Mouse (Mus musculus) CH12.LX (cell line): ENCODE results near the gene Itpr3. TPM values are rescaled to one million over a fixed set of nuclear protein-coding genes. Genes with fewer than 3 reads are reported as not detected.

ENCODE experiments used
- DNase-seq: peaks from one replicate; pipeline ENCODE4 v3.0.0-alpha.2; 2013; ENCODE audit errors: extremely low read depth
- H3K27ac ChIP-seq: 2 replicates; pipeline ENCODE4 v1.5.1; 2012; ENCODE audit warnings: low read depth, mild to moderate bottlenecking, control low read depth, moderate library complexity; ENCODE audit not compliant: insufficient read depth
- H3K27me3 ChIP-seq: replicated peaks from 2 replicates; pipeline ENCODE3; 2012; ENCODE audit warnings: inconsistent platforms
- H3K36me3 ChIP-seq, 2 experiments: replicated peaks in 1 of 2; 2 replicates each; pipeline versions ENCODE3 to v1.6.1; 2012; ENCODE audit warnings: inconsistent platforms in 1 of 2, low read length in 1 of 2, mild to moderate bottlenecking in 1 of 2, mixed read lengths in 1 of 2, moderate library complexity in 1 of 2; ENCODE audit not compliant: control insufficient read depth in 1 of 2, insufficient read depth in 1 of 2
- H3K4me1 ChIP-seq, 2 experiments: 2 replicates each; pipeline ENCODE4 v1.6.1; 2012; ENCODE audit warnings: inconsistent platforms in 1 of 2, moderate library complexity in 1 of 2; ENCODE audit not compliant: insufficient read depth in 2 of 2, control insufficient read depth in 1 of 2
- H3K4me2 ChIP-seq: 2 replicates; pipeline ENCODE4 v1.6.1; 2012; ENCODE audit warnings: low read depth, mild to moderate bottlenecking, control low read depth; ENCODE audit not compliant: poor library complexity, insufficient read depth, severe bottlenecking
- H3K4me3 ChIP-seq, 3 experiments: fragments of 150-350 bp in 1 of 3; sonication (generic) in 1 of 3; replicated peaks in 1 of 3; 2 replicates each; pipeline versions ENCODE3 to v1.5.1; 2011 to 2012; ENCODE audit warnings: low read depth in 2 of 3, low read length in 2 of 3, mild to moderate bottlenecking in 2 of 3, moderate library complexity in 2 of 3, control low read depth in 1 of 3, improper control_type of control experiment in 1 of 3, inconsistent platforms in 1 of 3, mixed read lengths in 1 of 3; ENCODE audit not compliant: poor library complexity in 1 of 3
- H3K79me2 ChIP-seq: replicated peaks from 2 replicates; pipeline ENCODE4 v1.6.1; 2012; ENCODE audit warnings: mild to moderate bottlenecking, moderate library complexity; ENCODE audit not compliant: control insufficient read depth, poor library complexity, insufficient read depth, severe bottlenecking; ENCODE audit errors: extremely low read depth
- H3K9ac ChIP-seq: 2 replicates; pipeline ENCODE4 v1.6.1; 2012; ENCODE audit warnings: low read depth, mild to moderate bottlenecking, control low read depth, moderate library complexity; ENCODE audit not compliant: insufficient read depth
- H3K9me3 ChIP-seq: replicated peaks from 2 replicates; pipeline ENCODE3; 2012; ENCODE audit warnings: low read length, inconsistent platforms, mixed read lengths
- BHLHE40 ChIP-seq: IDR thresholded peaks from 2 replicates; pipeline ENCODE4 v1.6.1; 2011; ENCODE audit warnings: mild to moderate bottlenecking, low read depth, low read length, improper control_type of control experiment
- CTCF ChIP-seq, 2 experiments: IDR thresholded peaks in 1 of 2; conservative IDR thresholded peaks in 1 of 2; 2 replicates each; pipeline ENCODE4 v1.5.1; 2011 to 2012; ENCODE audit warnings: low read depth in 2 of 2, low read length in 2 of 2, improper control_type of control experiment in 1 of 2, inconsistent platforms in 1 of 2, mild to moderate bottlenecking in 1 of 2, moderate library complexity in 1 of 2
- ELF1 ChIP-seq: IDR thresholded peaks from 2 replicates; pipeline ENCODE4 v1.6.1; 2014; ENCODE audit warnings: low read depth, mild to moderate bottlenecking, inconsistent platforms, low read length, improper control_type of control experiment
- ETS1 ChIP-seq: conservative IDR thresholded peaks from 2 replicates; pipeline ENCODE4 v1.6.1; 2012; ENCODE audit warnings: low read depth, mild to moderate bottlenecking, inconsistent platforms, low read length, improper control_type of control experiment, moderate library complexity
- GABPA ChIP-seq: IDR thresholded peaks from 2 replicates; pipeline ENCODE4 v1.6.1; 2012; ENCODE audit warnings: low read depth, low read length, improper control_type of control experiment, inconsistent platforms; ENCODE audit not compliant: insufficient replicate concordance
- JUN ChIP-seq: IDR thresholded peaks from 2 replicates; pipeline ENCODE4 v1.6.1; 2011; ENCODE audit warnings: low read depth, mild to moderate bottlenecking, low read length, improper control_type of control experiment, moderate library complexity; ENCODE audit not compliant: insufficient read depth
- MAX ChIP-seq: IDR thresholded peaks from 2 replicates; pipeline ENCODE4 v1.6.1; 2011; ENCODE audit warnings: low read length, improper control_type of control experiment
- MEF2A ChIP-seq: IDR thresholded peaks from 2 replicates; pipeline ENCODE4 v1.6.1; 2014; ENCODE audit warnings: low read depth, mild to moderate bottlenecking, inconsistent platforms, low read length, improper control_type of control experiment, borderline replicate concordance
- MYC ChIP-seq: IDR thresholded peaks from 2 replicates; pipeline ENCODE4 v1.6.1; 2011; ENCODE audit warnings: low read depth, mild to moderate bottlenecking, improper control_type of control experiment, low read length
- NELFE ChIP-seq: IDR thresholded peaks from 2 replicates; pipeline ENCODE4 v1.6.1; 2011; ENCODE audit warnings: low read depth, low read length, improper control_type of control experiment
- PAX5 ChIP-seq: IDR thresholded peaks from 2 replicates; pipeline ENCODE4 v1.6.1; 2012; ENCODE audit warnings: low read length, inconsistent platforms, mixed read lengths
- POLR2A ChIP-seq: IDR thresholded peaks from 2 replicates; pipeline ENCODE4 v1.6.1; 2011; ENCODE audit warnings: low read depth, mild to moderate bottlenecking, improper control_type of control experiment, low read length
- POLR2AphosphoS2 ChIP-seq: IDR thresholded peaks from 2 replicates; pipeline ENCODE4 v1.6.1; 2011; ENCODE audit warnings: low read depth, low read length, improper control_type of control experiment
- RAD21 ChIP-seq: IDR thresholded peaks from 2 replicates; pipeline ENCODE4 v1.6.1; 2011; ENCODE audit warnings: low read depth, mild to moderate bottlenecking, low read length, improper control_type of control experiment, moderate library complexity
- SMC3 ChIP-seq: IDR thresholded peaks from 2 replicates; pipeline ENCODE4 v1.6.1; 2011; ENCODE audit warnings: low read depth, low read length, improper control_type of control experiment
- TBP ChIP-seq: conservative IDR thresholded peaks from 2 replicates; pipeline ENCODE4 v1.6.1; 2011; ENCODE audit warnings: low read depth, low read length, improper control_type of control experiment
- TCF12 ChIP-seq: IDR thresholded peaks from 2 replicates; pipeline ENCODE4 v1.6.1; 2014; ENCODE audit warnings: low read depth, mild to moderate bottlenecking, inconsistent platforms, low read length, improper control_type of control experiment
- USF1 ChIP-seq: IDR thresholded peaks from 2 replicates; pipeline ENCODE4 v1.6.1; 2014; ENCODE audit warnings: low read depth, mild to moderate bottlenecking, inconsistent platforms, low read length, improper control_type of control experiment
- ZC3H11A ChIP-seq: IDR thresholded peaks from 2 replicates; pipeline ENCODE4 v1.6.1; 2012; ENCODE audit warnings: low read depth, mild to moderate bottlenecking, inconsistent platforms, low read length, improper control_type of control experiment
- dilution Hi-C: fragments of 300-500 bp; cut with MboI; formaldehyde crosslinking; loops from 2 replicates; pipeline ENCODE4 v1.14.3; 2020; ENCODE audit warnings: low sequenced_read_pairs; ENCODE audit not compliant: extremely low pct_unique_long_range_greater_than_20kb, extremely low pct_ligation_motif_present
- in situ Hi-C: fragments of 300-500 bp; cut with MboI; formaldehyde crosslinking; loops from 3 replicates; pipeline ENCODE4 v1.14.3; 2019; ENCODE audit warnings: low sequenced_read_pairs, low pct_ligation_motif_present, low pct_unique_long_range_greater_than_20kb, mixed read lengths
- polyA plus RNA-seq: library from polyadenylated mRNA; unstranded; fragments of >175 nt; gene quantifications from 2 replicates; pipeline ENCODE4 v1.2.1, GENCODE M21; 2012; ENCODE audit warnings: low read depth; ENCODE audit not compliant: insufficient read length
- total RNA-seq, 2 experiments: library from RNA; depleted of rRNA; stranded (reverse); fragments of 300-350 nt in 1 of 2; fragments of >200 nt in 1 of 2; gene quantifications; 2 replicates each; pipeline ENCODE4 v1.2.3; 2012 to 2014

The Itpr3 gene
- total and polyA plus RNA-seq, 3 experiments = 2.5 to 11.3 (median 9.5) TPM

- H3K27ac ChIP-seq = no peak overlapping the region
- no peak overlapping the region for H3K9ac ChIP-seq
- H3K4me3 ChIP-seq = no peak overlapping the region
- no peaks in the 10 kb centered on the region for H3K27me3 ChIP-seq
- H3K4me2 ChIP-seq = no peak overlapping the region
- in situ Hi-C loops (no loop called here), dilution Hi-C loops (no loop called here)
- peaks cover 65 to 97% of the 10 kb centered on the region in 2 experiments for H3K36me3 ChIP-seq
- peaks cover 11 to 60% of the 10 kb centered on the region in 2 experiments for H3K4me1 ChIP-seq
- DNase-seq = no peak
- H3K79me2 ChIP-seq = peaks cover 25% of the 10 kb centered on the region
- TF ChIP-seq ZC3H11A (no peak), JUN (no peak), GABPA (no peak), TBP (no peak), PAX5 (no peak), CTCF (conservative IDR thresholded peaks at IDR 0.05 in 1 of 2, IDR thresholded peaks at IDR 0.05 in 1 of 2; ENCODE audit: low read depth in 2 of 2, low read length in 2 of 2) (no peak), TCF12 (no peak), MAX (no peak), USF1 (no peak)
- no peaks in the 10 kb centered on the region for H3K9me3 ChIP-seq
Measured at GRCm38 (mm10) chr17:27159169-27159568, 102.1 kb downstream of the Itpr3 start.

GRCm38 (mm10) chr17:27160905-27161304, 103.8 kb downstream of the Itpr3 start:
- Histone ChIP-seq H3K4me2 (no peak overlapping the region), H3K27ac (no peak overlapping the region), H3K79me2 (peaks cover 41% of the 10 kb centered on the region), H3K9me3 (no peaks in the 10 kb centered on the region), H3K4me3 (no peak overlapping the region), H3K36me3 (peaks cover 59 to 95% of the 10 kb centered on the region in 2 experiments), H3K9ac (no peak overlapping the region), H3K4me1 (peaks cover 20 to 69% of the 10 kb centered on the region in 2 experiments), H3K27me3 (no peaks in the 10 kb centered on the region)
- no peak for TF ChIP-seq ETS1
- no peak for TF ChIP-seq MEF2A
- TF ChIP-seq NELFE = no peak
- TF ChIP-seq RAD21 = no peak
- no peak for TF ChIP-seq SMC3
- TF ChIP-seq ZC3H11A = no peak
- TF ChIP-seq BHLHE40 = no peak
- no peak for TF ChIP-seq POLR2AphosphoS2
- no peak for TF ChIP-seq MYC
- no peak for TF ChIP-seq POLR2A
- TF ChIP-seq CTCF (conservative IDR thresholded peaks at IDR 0.05 in 1 of 2, IDR thresholded peaks at IDR 0.05 in 1 of 2; ENCODE audit: low read depth in 2 of 2, low read length in 2 of 2) = no peak
- no peak for TF ChIP-seq ELF1
- no peak for TF ChIP-seq JUN
- no peak for TF ChIP-seq TBP
- dilution Hi-C loops (no loop called here), in situ Hi-C loops (loop anchor here (10.0 kb wide), 1 partner anchor 164 kb away; no protein-coding TSS in a partner anchor)
- no peak for DNase-seq
